In genomic region chr1:74008498-74008897, GRCm38 (mm10) we compare ENCODE assay signal across 8 mouse cellular contexts.
DNase-seq lines count a peak whose midpoint lies in the region; ATAC-seq and TF ChIP-seq lines count a peak whose summit lies in the region.

No protein-coding gene starts in this region.

- no peak for DNase-seq in testis, postnatal 10 days (ENCODE audit: low spot score)
- DNase-seq in kidney, postnatal 25 days, result peak; percentile 72 to 90
- peak; percentile 89 for DNase-seq in skeletal muscle tissue, adult 2 months (ENCODE audit: low read depth, low spot score)
- DNase-seq in left cerebral cortex, adult 18-20 months (ENCODE audit: low spot score in 2 of 2), result no peak
- no peak for DNase-seq in layer of hippocampus, adult 9-11 months
- DNase-seq in right cerebral cortex, adult 18-20 months, result no peak

- peaks cover 5% of the 10 kb centered on the region for H3K4me1 ChIP-seq in testis, adult 2 months (ENCODE audit: control insufficient read depth, insufficient read depth, low read length)
- H3K4me1 ChIP-seq in heart, embryonic 12.5 days (replicated peaks), result peaks cover 84% of the 10 kb centered on the region

- H3K27ac ChIP-seq in testis, adult 2 months (ENCODE audit: control insufficient read depth, insufficient read depth, low read depth, low read length), result peak overlapping the region; percentile 83
- H3K27ac ChIP-seq in heart, embryonic 12.5 days (ENCODE audit: poor library complexity, severe bottlenecking), result peak overlapping the region; percentile 100

- WGBS in heart, embryonic 12.5 days, result 6% methylated on average over 5 of the region's 5 CpGs

- no peak for TF ChIP-seq POLR2A in testis, adult 2 months (IDR thresholded peaks at IDR 0.05; ENCODE audit: control insufficient read depth, low read depth, low read length)

- H3K9me3 ChIP-seq in heart, embryonic 12.5 days (replicated peaks), result peaks cover 5% of the 10 kb centered on the region

- no peaks in the 10 kb centered on the region for H3K36me3 ChIP-seq in testis, adult 2 months (ENCODE audit: control insufficient read depth, insufficient read depth, low read length)
- H3K36me3 ChIP-seq in heart, embryonic 12.5 days, result peaks cover 30% of the 10 kb centered on the region

- H3K9ac ChIP-seq in heart, embryonic 12.5 days, result peak overlapping the region; percentile 67

- no peaks in the 10 kb centered on the region for H3K27me3 ChIP-seq in testis, adult 2 months (ENCODE audit: control insufficient read depth, insufficient read depth, low read length)
- H3K27me3 ChIP-seq in heart, embryonic 12.5 days (replicated peaks), result no peaks in the 10 kb centered on the region

- no peak overlapping the region for H3K4me3 ChIP-seq in testis, adult 2 months (ENCODE audit: control insufficient read depth, low read depth, low read length)
- 0 out of 2 replicates have a peak overlapping the region, but pooled peaks have one; percentile 7 for H3K4me3 ChIP-seq in heart, embryonic 12.5 days

- peak; percentile 82 for ATAC-seq in heart, embryonic 12.5 days (ENCODE audit: insufficient number of reproducible peaks, low FRiP score)

- H3K4me2 ChIP-seq in heart, embryonic 12.5 days, result peak overlapping the region; percentile 54

- TF ChIP-seq CTCF in testis, adult 2 months (IDR thresholded peaks at IDR 0.05; ENCODE audit: control insufficient read depth, insufficient read depth, insufficient replicate concordance, low read depth, low read length), result 0 out of 2 replicates have a peak, but pooled peaks have one; percentile 4

Comparison
In these comparisons a context has a peak if more than half of its experiments do, and no peak if none do; other contexts are left out.
1. DNase-seq: peak in kidney, postnatal 25 days (2 of 2) and skeletal muscle tissue, adult 2 months (single experiment); none in testis, postnatal 10 days (single experiment), left cerebral cortex, adult 18-20 months (0 of 2), layer of hippocampus, adult 9-11 months (single experiment) and right cerebral cortex, adult 18-20 months (single experiment).